Mouse (Mus musculus): ENCODE results near the gene Vps39. TPM values are rescaled to one million over a fixed set of nuclear protein-coding genes. Genes with fewer than 3 reads are reported as not detected.

Vps39 gene
- total and polyA plus RNA-seq, 3 experiments, result 21.3 to 41.8 (median 33.7) TPM

DNA sequence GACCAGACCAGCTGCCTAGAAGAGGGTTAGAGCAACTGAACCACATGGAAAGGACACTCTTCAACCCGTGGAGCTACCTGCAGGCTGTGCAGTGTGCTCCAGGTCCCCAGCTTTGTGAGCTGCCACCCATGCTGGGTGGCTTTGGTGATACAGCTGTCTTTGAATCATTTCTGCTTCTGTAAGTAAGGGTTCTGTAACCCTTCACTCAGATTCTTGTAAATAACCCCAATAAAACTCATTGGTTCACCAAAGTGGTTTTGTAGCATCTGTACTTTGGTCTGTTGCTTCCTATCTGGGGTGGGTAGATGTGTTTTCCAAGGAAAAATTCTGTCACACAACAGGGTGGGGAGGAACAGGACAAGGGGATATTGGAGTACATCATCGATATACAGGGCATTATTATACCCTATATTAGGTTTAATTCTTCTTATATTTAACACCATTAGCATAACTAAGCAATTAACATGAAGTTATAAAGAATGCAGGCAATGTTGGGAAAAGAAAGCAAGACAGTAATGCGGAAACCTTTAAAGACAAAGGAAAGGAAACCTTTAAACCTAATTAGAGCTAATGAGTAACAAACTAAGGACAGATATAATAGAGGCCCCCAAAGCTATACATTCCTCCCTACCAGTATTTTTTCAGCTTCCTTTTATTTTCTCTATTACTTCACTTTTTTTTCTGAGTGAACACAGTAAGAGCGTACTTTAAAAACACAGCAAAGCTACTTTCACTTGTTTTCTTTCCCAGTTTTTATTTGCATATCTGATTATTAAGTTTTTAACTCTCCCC is 14.7 kb upstream of the Vps39 start:
- in situ Hi-C loops (cut with MboI; ENCODE audit: low pct_ligation_motif_present, low pct_unique_long_range_greater_than_20kb, low sequenced_read_pairs), result no loop called here
- Histone ChIP-seq H3K27ac (ENCODE audit: insufficient read depth, low read depth) (no peak overlapping the region), H3K9me3 (replicated peaks; ENCODE audit: low read length) (no peaks in the 10 kb centered on the region), H3K36me3 (replicated peaks in 1 of 2; ENCODE audit: control insufficient read depth in 1 of 2, insufficient read depth in 1 of 2, low read length in 1 of 2) (peaks cover 51 to 82% of the 10 kb centered on the region in 2 experiments), H3K27me3 (replicated peaks) (no peaks in the 10 kb centered on the region), H3K79me2 (replicated peaks; ENCODE audit: control insufficient read depth, extremely low read depth, insufficient read depth, poor library complexity, severe bottlenecking) (no peaks in the 10 kb centered on the region), H3K9ac (ENCODE audit: insufficient read depth, low read depth) (no peak overlapping the region), H3K4me3 (replicated peaks in 1 of 3; ENCODE audit: low read depth in 2 of 3, low read length in 2 of 3, poor library complexity in 1 of 3) (no peak overlapping the region), H3K4me2 (ENCODE audit: insufficient read depth, low read depth, poor library complexity, severe bottlenecking) (no peak overlapping the region), H3K4me1 (ENCODE audit: control insufficient read depth in 1 of 2, insufficient read depth in 2 of 2) (no peaks in the 10 kb centered on the region)
- TF ChIP-seq JUND (conservative IDR thresholded peaks at IDR 0.05; ENCODE audit: low read depth, low read length) (no peak), NRF1 (IDR thresholded peaks at IDR 0.05; ENCODE audit: low read depth, low read length) (no peak), TBP (conservative IDR thresholded peaks at IDR 0.05; ENCODE audit: low read depth, low read length) (no peak), KAT2A (IDR thresholded peaks at IDR 0.05; ENCODE audit: insufficient replicate concordance, low read length) (no peak), MAZ (IDR thresholded peaks at IDR 0.05; ENCODE audit: low read depth, low read length) (no peak), SIN3A (IDR thresholded peaks at IDR 0.05; ENCODE audit: low read length) (no peak), ETS1 (conservative IDR thresholded peaks at IDR 0.05; ENCODE audit: low read depth, low read length) (no peak), E2F4 (IDR thresholded peaks at IDR 0.05; ENCODE audit: insufficient replicate concordance, low read depth, low read length) (no peak), USF2 (conservative IDR thresholded peaks at IDR 0.05; ENCODE audit: low read depth, low read length) (no peak), GABPA (IDR thresholded peaks at IDR 0.05; ENCODE audit: insufficient replicate concordance, low read depth, low read length) (no peak), JUN (IDR thresholded peaks at IDR 0.05; ENCODE audit: insufficient read depth, low read depth, low read length) (no peak), IRF4 (IDR thresholded peaks at IDR 0.05; ENCODE audit: low read depth, low read length) (no peak), CHD2 (IDR thresholded peaks at IDR 0.05; ENCODE audit: low read length) (no peak)
- no peak for DNase-seq (ENCODE audit: extremely low read depth)
- dilution Hi-C loops (cut with MboI; ENCODE audit: extremely low pct_ligation_motif_present, extremely low pct_unique_long_range_greater_than_20kb, low sequenced_read_pairs), result no loop called here

DNA sequence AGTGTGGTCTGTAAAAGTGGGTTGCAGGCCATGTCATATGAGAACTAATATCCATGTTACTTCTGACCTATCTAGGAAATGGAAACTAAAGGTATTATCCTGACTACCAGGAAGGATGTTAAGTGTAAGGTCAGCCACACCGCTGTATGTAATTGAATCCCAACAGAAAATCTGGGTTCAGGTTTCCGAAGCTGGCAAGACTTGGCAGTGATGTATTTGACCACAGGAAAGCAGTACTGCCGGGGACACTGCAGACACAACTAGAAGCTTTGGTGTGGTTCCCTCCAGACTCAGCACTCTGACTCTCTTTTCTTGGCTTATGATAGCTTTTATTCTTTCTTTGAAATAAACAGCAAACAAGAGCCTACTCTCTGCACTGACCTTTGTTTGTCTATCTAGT is 13.6 kb upstream of the Vps39 start:
- no peak overlapping the region for H3K4me2 ChIP-seq (ENCODE audit: insufficient read depth, low read depth, poor library complexity, severe bottlenecking)
- H3K27ac ChIP-seq (ENCODE audit: insufficient read depth, low read depth), result no peak overlapping the region
- no peak overlapping the region for H3K4me3 ChIP-seq (replicated peaks in 1 of 3; ENCODE audit: low read depth in 2 of 3, low read length in 2 of 3, poor library complexity in 1 of 3)
- in situ Hi-C loops (cut with MboI; ENCODE audit: low pct_ligation_motif_present, low pct_unique_long_range_greater_than_20kb, low sequenced_read_pairs), result no loop called here
- H3K27me3 ChIP-seq (replicated peaks), result no peaks in the 10 kb centered on the region
- H3K9ac ChIP-seq (ENCODE audit: insufficient read depth, low read depth), result no peak overlapping the region
- H3K9me3 ChIP-seq (replicated peaks; ENCODE audit: low read length), result no peaks in the 10 kb centered on the region
- no peak for DNase-seq (ENCODE audit: extremely low read depth)
- no peaks in the 10 kb centered on the region for H3K4me1 ChIP-seq (ENCODE audit: control insufficient read depth in 1 of 2, insufficient read depth in 2 of 2)
- H3K36me3 ChIP-seq (replicated peaks in 1 of 2; ENCODE audit: control insufficient read depth in 1 of 2, insufficient read depth in 1 of 2, low read length in 1 of 2), result peaks cover 56 to 83% of the 10 kb centered on the region in 2 experiments
- TF ChIP-seq BHLHE40 (IDR thresholded peaks at IDR 0.05; ENCODE audit: low read depth, low read length) (no peak), CHD1 (IDR thresholded peaks at IDR 0.05; ENCODE audit: low read depth, low read length) (no peak), TBP (conservative IDR thresholded peaks at IDR 0.05; ENCODE audit: low read depth, low read length) (no peak), ZC3H11A (IDR thresholded peaks at IDR 0.05; ENCODE audit: low read depth, low read length) (no peak), MXI1 (IDR thresholded peaks at IDR 0.05; ENCODE audit: low read depth, low read length) (no peak), IRF4 (IDR thresholded peaks at IDR 0.05; ENCODE audit: low read depth, low read length) (no peak), HCFC1 (IDR thresholded peaks at IDR 0.05; ENCODE audit: low read depth, low read length) (no peak), USF1 (IDR thresholded peaks at IDR 0.05; ENCODE audit: low read depth, low read length) (no peak), JUND (conservative IDR thresholded peaks at IDR 0.05; ENCODE audit: low read depth, low read length) (no peak), MYC (IDR thresholded peaks at IDR 0.05; ENCODE audit: low read depth, low read length) (no peak), TCF12 (IDR thresholded peaks at IDR 0.05; ENCODE audit: low read depth, low read length) (no peak)
- dilution Hi-C loops (cut with MboI; ENCODE audit: extremely low pct_ligation_motif_present, extremely low pct_unique_long_range_greater_than_20kb, low sequenced_read_pairs), result no loop called here
- no peaks in the 10 kb centered on the region for H3K79me2 ChIP-seq (replicated peaks; ENCODE audit: control insufficient read depth, extremely low read depth, insufficient read depth, poor library complexity, severe bottlenecking)

Measured in CH12.LX (cell line).